Mouse (Mus musculus): ENCODE results near the gene Abcg4. TPM values are rescaled to one million over a fixed set of nuclear protein-coding genes. Genes with fewer than 3 reads are reported as not detected.

Gene Abcg4
- polyA plus RNA-seq, 1 experiment from 2014 or later: 0.09 TPM

DNA sequence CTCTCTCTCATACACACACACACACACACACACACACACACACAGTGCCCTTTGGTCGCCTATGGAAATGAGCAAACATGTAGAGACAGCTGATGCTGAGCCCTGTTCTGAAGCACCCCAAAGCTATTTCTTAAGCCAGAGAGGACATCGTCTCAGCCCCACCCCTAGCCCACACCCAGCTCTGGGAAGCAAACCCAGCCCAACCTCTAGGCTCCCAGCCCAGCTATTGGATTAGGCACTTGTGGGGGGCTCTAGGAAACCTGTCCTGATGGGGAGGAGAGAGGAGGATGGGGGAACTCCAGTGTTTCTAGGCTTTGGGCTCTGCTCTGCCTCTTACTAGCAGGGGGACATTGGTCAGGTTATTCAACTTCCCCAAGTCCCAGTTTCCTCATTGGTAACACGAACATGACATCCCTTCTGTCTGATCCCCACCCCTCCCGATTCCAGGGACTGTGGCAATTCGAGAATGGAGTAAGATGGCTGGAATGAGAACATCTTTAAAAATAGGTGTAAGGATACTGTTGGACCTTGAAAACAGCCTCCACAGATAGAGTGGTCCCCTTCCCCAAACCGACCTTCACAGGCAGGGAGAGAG, 2.1 kb downstream of the Abcg4 start:
- no peak for DNase-seq (ENCODE audit: low spot score)

DNA sequence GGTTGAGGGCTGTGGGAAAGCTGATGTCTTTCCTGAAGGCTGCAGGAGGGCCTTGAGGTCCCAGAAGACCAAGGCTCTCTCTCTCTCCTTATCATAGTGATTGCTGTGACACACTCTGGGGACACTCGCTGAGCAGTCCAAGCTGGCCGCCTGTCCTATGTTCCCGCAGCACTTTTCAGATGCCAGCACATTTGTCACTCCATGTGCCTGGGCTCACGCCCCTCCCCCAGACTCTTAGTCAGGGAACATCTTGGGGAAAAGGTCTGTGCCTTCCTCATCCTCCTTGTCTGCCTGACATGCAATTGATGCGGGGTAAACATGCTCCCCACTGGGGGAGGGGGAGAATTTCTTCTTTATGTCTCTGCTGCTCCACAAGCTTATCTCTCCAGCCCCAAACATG, 5.2 kb downstream of the Abcg4 start:
- DNase-seq (ENCODE audit: low spot score): no peak

DNA sequence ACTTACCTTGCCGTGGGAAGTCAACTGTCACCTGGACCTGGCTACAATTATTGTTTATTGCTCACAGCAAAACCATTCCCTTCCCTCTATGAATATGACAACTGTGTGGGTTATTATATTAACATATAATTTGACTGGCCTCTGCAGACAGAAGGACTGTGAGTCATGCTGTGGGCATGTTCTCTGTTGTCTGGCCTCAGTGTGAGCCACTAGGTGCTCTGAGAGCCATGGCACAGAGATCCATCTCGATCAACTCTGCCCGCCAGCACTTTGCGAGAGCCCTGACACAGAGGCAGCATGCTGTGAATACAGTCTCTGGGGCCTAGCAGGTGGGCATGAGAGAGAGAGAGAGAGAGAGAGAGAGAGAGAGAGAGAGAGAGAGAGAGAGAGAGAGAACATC, 18.4 kb downstream of the Abcg4 start:
- DNase-seq (ENCODE audit: low spot score): no peak

DNA sequence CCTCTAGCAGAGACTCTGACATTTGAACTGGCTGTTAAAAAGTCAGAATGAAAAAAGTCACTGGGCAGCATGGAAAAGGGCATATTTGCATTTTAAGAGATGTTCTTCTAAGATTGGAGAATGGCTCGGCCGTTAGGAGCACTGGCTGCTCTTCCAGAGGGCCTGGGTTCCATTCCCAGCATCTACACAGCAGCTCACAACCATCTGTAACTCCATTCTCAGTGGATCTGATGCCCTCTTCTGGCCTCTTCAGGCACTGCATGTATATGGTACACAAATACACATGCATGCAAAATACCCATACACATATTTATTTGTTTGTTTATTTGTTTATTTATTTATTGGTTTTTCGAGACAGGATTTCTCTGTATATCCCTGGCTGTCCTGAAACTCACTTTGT, 19.3 kb downstream of the Abcg4 start:
- DNase-seq (ENCODE audit: low spot score): peak; percentile 46

DNA sequence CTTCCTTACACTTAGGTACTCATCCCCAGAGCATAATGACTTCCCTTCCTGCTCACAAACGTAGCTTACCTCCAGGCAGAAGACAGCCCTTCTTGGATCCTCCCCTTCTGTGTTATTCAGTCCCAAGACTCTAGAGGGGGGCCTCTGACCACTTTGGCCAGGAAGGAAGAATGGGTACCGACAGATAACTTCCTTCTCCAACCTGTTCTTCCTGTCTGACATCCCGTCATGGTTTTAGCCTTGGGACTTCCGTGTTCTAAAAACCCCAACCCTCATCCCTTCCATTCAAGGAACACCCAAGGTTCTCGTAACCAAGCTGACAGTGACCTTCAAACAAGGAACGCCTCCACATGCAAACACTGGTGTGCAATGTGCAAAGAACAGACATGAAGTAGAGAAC, 20.0 kb downstream of the Abcg4 start, which contains the start of gene Nlrx1:
Gene Nlrx1, minus strand, starts transcription at position 168 of the 400 bp plus-strand sequence.
- DNase-seq (ENCODE audit: low spot score): no peak

DNA sequence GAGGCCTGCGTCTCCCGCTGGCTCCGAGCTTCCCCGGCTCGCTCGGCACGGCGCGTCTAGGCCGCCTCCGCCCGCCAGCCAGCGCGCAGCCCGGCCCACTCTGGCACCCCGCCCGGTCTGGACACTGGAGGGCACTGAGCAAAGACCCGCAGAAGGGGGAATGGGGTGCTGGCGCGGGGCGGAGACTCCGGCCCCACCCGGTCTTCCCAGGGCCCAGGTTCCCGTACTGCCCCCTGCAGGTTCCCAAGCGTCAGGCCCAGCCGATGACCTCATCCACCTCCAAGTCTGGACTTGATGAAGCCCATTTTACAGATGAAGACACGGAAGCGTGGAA, 20.4 kb downstream of the Abcg4 start:
- peak; percentile 83 for DNase-seq (ENCODE audit: low spot score)

DNA sequence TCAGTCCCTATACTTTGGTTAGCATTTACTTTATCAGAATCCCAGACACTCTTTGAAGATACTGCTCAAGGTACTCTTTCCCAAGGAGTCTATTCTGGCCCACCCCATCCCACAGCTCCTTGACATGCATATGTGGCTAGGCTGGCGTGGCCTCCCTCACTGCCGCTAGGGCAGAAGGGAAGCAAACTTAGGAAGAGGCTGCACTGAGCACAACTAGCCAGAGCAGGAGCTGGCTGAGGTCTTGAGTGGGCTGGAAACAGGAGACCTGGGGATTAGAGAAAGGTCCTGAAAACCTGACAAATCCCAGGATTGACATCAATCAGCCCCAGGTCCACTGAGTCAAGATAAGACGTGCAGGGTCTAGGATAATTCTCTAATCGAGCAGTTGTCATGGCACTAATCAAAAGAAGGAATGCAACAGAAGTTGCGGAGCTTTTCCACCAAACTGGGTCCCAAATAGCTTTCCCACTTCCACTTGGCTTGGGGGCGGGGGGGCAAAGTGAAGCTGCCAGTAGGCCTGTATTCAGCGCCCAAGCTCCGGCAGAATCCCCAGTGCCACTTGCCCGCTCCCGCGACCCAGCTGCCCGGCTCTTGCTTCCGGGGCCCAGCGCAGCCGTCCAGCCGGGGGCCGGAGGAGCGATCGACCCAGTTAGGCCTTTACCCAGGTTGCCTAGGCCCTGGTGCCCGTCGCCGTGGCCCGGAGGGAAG, 20.9 kb downstream of the Abcg4 start:
- DNase-seq (ENCODE audit: low spot score): no peak

DNA sequence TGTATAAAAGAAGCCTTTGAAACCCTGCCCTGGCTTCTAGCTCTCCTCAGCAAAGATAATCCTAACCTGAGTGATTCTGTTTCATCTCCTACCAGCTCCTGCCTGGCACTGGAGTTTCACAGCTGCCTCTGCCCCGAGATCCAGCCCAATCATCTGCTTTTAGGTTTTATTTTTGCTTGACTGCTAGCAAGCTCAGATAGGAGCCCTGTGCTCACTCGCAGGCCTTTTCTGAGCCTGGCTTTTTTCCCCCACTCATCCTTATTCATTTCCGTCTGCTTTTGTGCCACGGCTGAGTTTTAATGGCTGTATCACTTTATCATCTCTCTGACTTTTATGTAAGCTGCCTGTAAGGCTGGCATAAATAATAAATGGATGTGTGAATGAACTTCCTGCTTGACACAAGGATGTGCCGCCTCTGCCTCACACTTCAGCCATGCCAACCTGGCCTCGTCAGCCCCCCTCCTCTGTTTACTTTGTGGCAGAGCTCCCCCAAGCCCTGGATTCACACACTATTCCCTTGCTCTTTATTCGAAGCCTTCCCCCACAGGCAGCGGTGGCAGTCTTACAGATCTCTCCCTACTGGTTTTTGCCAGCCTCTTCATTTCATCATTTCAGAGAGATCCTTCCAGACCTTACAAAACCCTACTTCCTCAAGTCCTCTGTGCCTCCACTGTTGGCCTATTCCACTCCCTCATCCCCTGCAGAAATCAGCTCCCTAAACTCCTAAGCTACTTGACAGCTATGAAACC, 21.8 kb downstream of the Abcg4 start:
- DNase-seq (ENCODE audit: low spot score): no peak

DNA sequence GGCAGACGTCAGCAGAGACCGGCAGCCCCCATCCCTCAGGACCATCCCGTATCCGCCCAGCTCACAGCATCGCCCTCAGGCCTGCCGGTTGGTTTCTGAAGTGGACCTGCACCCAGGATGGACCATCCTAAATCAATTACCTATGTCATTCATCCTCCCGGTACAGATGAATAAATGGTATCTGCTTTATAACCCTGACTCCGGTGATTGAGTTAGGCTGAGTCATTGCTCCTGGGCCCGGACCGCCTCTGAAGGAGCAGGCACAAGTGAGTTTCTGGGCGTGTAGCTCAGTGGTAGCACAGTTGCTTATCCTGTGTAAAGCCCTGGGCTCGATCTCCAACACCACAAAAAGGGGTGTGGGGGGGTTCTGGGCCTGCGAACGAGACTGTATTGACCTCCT, 27.0 kb downstream of the Abcg4 start:
- no peak for DNase-seq (ENCODE audit: low spot score)

DNA sequence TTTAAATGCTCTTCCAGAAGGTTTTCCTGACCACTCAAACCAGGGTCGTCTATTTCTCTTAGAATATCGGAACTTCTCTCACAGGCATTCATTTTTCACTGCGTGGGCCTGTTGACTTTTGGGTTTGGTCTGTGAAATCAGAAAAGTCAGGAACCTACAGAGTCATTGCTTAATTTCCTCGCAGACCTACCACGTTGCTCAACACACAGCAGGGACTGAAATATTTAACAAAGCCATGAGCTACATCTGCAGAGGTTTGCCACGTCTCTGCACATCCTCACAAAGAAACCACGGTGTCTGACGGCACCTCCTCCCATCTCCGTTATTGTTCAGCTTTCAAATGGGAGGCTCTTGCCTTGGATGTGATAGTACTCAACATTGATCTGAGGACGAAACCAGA, 29.4 kb downstream of the Abcg4 start:
- no peak for DNase-seq (ENCODE audit: low spot score)

DNA sequence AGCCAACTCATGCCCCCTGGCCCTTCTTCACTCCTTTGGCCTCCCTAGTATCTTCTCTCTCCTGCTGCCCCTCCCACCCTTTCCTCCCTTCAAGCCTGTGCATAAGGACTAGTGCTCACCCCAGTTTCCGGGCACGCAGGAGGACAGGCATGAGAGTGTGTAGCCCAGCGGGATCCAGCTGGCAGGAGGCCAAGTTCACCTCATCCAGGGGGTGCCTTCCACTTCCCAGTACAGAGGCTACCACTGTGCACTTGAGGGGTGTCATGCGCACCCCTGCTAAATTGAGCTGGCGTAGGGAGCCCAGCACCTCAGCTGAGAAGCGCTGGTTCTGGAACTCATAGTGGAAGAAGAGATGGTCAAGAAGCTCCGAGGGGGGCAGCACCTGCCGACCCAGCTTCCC, 32.2 kb downstream of the Abcg4 start:
- DNase-seq (ENCODE audit: low spot score): no peak

DNA sequence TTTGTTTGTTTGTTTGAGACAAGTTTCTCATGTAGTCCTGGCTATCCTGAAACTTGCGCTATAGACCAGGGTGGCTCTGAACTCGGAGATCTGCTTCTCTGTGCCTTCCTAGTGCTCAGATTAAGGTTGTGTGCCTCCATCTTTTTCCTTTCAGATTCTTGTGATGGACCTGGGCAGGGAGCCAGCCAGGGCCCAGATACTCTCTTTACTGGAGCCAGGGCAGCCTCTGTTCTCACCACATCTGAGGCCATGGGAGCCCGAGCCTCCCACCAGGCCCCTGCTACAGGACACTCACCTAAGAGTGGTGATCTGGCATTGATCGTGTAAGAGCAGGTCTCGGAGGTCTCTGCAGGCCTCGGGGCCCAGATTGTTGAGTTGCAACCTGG, 33.3 kb downstream of the Abcg4 start:
- no peak for DNase-seq (ENCODE audit: low spot score)

DNA sequence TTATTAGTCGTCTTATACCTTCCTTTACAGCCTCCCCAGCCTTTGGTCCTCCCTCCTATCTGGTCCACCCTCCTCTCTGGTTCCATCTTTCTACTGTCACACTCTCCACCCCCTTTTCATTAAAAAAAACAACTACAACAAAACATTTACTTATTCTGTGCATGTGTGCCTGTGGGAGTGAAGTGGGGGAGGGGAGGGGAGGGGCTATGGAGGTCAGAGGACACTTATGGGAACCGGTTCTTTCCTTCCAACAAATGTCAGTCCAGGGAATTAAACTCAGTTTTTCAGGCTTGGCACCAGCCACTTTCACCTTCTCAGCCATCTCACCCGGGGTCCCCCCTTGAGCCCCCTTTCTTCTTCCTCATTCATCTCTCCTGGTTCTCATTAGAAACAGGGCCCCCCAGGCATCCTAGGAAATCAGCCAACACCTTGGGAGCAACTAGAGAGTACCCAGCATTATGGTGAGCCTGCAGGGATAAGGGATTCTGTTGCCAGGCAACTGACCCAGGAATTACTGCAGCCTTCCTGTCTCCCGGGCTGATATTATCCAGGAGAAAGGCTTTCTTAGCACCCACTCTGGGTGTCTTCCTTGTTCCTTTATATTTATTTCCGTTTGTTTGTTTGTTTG, 33.8 kb downstream of the Abcg4 start:
- DNase-seq (ENCODE audit: low spot score): no peak

DNA sequence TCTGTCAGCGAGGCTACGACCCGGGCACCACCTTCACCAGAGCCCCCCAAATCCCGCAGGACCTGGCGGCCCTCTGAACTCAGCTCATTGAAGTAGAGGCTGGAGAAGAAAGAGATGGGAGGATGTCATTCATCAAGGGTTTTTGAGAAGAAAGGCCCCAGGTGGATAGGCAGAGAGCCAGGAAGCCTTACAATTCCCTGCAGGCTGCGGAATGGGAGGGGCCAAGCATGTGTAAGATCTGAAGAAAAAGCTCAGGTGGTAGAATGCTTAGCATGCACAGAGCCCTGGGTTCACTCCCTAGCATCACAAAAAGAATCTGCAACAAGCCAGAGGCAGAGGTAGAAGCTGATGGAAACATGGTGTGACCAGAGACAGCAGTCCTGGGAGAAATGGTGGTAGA, 35.0 kb downstream of the Abcg4 start:
- no peak for DNase-seq (ENCODE audit: low spot score)

DNA sequence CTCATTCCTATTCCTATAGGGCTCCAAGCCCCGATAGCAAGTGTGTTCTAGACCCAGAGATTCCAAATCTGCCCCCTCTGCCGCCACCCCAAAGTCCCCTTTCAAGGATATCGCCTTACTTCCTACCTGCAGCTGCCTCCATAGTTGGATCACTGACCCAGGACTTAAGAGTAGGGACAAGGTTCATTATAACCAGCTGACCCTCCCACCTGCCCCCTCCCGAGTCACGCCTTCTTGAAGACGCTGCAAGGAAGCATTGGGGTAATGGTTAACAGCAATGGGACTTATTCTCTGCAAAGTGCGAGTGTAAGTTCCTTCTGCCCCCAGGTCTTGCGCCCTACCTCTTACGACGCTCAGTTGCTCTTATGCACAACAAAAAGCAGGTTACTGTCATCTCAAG, 37.1 kb downstream of the Abcg4 start, which contains the start of gene Pdzd3:
Gene Pdzd3, minus strand, starts transcription at position 158 of the 400 bp plus-strand sequence.
- DNase-seq (ENCODE audit: low spot score): no peak

DNA sequence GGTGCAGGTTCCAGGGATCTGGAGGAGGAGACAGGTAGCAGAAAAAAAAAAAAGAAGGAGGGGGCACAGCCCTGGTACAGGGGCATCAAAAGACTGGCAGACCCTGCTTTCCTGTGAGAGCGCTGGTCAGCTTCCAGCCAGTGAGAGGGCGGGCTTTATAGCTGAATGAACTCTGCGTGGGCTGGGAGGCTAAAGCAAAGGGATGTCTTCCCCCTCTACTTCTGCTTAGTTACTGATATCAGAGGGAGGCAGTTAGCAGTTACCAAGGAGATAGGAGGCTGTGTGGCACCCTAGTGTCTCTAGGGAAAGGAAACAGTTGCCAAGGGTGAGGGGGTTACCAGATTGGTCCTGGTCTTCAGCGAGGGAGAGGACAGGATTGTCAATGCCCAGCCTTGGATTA, 38.0 kb downstream of the Abcg4 start:
- DNase-seq (ENCODE audit: low spot score): no peak

DNA sequence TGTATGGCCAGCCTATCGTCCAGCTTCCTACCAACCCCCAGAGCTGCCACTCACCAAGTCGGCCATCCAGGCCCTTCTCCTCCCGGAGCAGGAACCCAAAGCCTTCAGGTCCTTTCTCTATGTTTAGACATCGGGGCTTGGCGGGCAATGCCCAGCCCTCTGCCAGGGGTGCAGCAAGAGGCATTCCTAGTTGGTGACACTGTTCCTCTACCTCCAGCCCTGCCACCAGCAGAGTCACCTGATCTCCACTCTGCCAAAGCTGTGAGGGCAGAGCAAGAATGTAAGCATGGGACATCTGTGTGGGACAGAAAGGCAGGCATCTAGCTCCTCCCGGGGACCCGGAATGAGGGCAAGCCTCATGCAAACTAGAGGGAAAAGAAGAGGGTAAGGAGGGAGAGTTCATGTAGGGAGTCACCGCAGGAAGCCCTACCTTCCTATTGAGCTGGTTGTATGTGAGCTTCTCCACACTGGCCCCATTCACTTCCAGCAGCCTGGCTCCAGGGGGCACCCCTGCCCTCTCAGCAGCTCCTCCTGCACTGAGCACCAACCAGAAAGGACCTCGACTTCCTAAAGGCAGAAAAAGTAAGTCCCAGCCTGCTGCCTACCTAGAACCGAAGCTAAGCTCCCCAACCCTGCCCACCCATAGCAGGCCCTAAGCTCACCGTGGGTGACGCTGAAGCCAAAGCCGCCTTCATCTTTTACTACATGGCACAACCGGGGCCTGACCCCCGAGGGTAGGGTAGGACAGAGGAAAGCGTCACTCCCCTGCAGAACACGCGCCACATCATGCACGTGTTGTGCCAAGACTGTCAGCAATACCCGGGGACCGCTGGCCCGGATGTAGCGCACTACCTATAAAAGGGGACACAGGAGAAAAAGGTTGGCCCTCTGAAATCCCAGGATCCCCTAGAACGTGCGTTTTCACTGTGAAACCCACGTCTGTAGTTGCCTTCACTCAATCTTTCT, 39.0 kb downstream of the Abcg4 start:
- DNase-seq (ENCODE audit: low spot score): peak; percentile 81

DNA sequence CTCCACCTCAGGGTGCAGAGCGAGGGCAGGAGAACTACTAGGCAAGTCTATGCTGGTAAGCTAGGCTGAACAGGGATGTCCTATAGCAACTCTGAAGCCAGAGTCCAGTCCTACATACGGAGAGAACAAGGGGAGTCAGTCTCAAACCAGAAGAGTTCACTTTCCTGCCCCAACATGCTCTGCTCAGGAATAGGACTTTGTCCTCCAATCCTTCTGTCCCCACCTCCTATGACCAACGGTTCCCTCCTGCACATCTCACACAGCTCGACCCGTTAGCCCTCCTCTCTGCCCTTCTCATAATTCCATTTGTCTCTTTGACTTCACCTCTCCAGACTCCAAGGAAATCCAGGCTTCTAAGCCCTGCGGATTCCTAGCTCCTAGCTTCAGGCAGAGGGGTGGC, 40.5 kb downstream of the Abcg4 start:
- no peak for DNase-seq (ENCODE audit: low spot score)

DNA sequence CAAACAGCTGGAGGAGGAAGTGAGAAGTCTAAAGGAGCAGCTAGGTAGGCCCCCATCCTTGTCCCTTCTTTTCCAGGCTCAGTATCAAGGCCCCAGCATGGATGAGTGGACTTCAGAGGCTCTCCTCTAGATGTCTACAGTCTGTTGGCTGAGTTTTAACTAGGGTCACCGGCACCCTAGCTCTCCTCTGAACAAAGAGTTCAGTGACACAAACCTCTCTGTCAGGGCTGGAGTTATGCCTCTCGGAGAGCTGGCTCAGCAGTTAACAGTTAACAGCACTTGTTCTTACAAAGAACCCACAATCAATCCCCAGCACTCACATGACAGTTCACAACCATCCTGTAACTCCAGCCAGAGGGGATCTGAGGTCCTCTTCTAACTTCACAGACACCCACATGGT, 44.8 kb downstream of the Abcg4 start:
- no peak for DNase-seq (ENCODE audit: low spot score)

DNA sequence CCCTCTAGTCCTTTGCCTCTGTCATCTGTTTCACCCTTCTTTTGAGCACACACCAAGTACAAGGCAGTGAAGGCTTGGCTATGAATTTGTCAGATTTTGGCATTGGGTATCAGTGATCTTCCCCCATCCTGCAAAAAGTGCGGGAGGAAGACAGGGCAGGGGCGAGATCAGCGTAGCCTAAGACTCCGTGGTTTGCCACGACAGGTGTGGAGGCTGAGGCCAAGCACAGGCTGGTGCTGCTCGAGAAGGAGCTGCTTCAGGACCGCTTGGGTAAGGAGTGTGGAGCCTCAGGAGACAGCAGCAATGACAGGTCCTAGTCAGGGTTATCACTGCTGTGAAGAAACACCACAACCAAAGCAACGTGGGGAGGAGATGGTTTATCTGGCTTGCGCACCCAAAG, 47.0 kb downstream of the Abcg4 start:
- no peak for DNase-seq (ENCODE audit: low spot score)

DNA sequence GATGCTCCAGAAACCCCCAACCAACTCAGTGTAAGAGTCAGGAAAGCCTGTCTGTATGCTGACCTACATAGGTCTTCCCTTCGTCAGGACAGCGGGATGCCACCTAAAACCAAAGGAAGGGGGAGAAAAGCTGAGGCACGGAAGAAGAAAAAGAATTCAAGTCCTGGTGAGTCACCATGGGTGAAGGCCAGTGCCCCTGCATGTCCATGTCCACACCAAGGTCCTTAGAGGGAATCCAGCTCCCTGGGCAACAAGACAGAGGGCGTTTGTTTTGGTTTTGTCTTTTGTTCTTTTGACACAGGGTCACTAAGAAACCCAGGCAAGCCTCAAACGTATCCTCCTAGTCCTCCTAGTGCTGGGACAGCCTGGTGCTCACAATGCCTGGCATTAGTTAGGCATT, 47.5 kb downstream of the Abcg4 start:
- DNase-seq (ENCODE audit: low spot score): no peak
